Mouse (Mus musculus) hindbrain, postnatal 0 days (tissue): ENCODE results near the gene 9430097D07Rik. TPM values are rescaled to one million over a fixed set of nuclear protein-coding genes. Genes with fewer than 3 reads are reported as not detected.

Source experiments
- ATAC-seq: fragments of 200-750 bp; cut with Nextera tagmentation; 2 replicates; pipeline ENCODE4 v1.8.0; 2017; ENCODE audit warnings: mild to moderate bottlenecking, moderate TSS enrichment, moderate library complexity
- DNase-seq: peaks from one replicate; pipeline ENCODE4 v3.0.0-alpha.2; 2015; ENCODE audit warnings: low spot score
- H3K27ac ChIP-seq: fragments of 300-500 bp; sonication (generic); 2 replicates; pipeline ENCODE4 v1.5.1; 2014; ENCODE audit warnings: mild to moderate bottlenecking
- H3K27me3 ChIP-seq: fragments of 300-500 bp; sonication (generic); 2 replicates; pipeline ENCODE4 v1.6.1; 2014; ENCODE audit warnings: low read length, mixed read lengths; ENCODE audit not compliant: insufficient read depth
- H3K36me3 ChIP-seq: fragments of 300-500 bp; sonication (generic); 2 replicates; pipeline ENCODE4 v1.6.1; 2014; ENCODE audit warnings: low read length, mixed read lengths; ENCODE audit not compliant: insufficient read depth
- H3K4me1 ChIP-seq: fragments of 300-500 bp; sonication (generic); 2 replicates; pipeline ENCODE4 v1.6.1; 2014; ENCODE audit warnings: antibody characterized with exemption, low read length, mixed read lengths; ENCODE audit not compliant: insufficient read depth
- H3K4me2 ChIP-seq: fragments of 300-500 bp; sonication (generic); 2 replicates; pipeline ENCODE4 v1.6.1; 2014; ENCODE audit warnings: low read depth, mild to moderate bottlenecking, low read length, moderate library complexity, mixed read lengths
- H3K4me3 ChIP-seq: fragments of 300-500 bp; sonication (generic); 2 replicates; pipeline ENCODE4 v1.5.1; 2014; ENCODE audit warnings: low read length
- H3K9ac ChIP-seq: fragments of 300-500 bp; sonication (generic); replicated peaks from 2 replicates; pipeline ENCODE4 v1.6.1; 2014; ENCODE audit warnings: mild to moderate bottlenecking, low read length, moderate library complexity, mixed read lengths
- H3K9me3 ChIP-seq: fragments of 300-500 bp; sonication (generic); 2 replicates; pipeline ENCODE4 v1.6.1; 2016; ENCODE audit warnings: low read length, mixed read lengths
- CTCF ChIP-seq: IDR thresholded peaks from 2 replicates; pipeline ENCODE4 v1.5.1; 2016; ENCODE audit warnings: antibody characterized with exemption, control low read depth, low read depth
- WGBS: fragments of 180-500 bp; shearing (Covaris S2); extraction: QIAGEN DNeasy Blood & Tissue Kit; methylation state at CpG from one replicate; pipeline ENCODE4 v1.1.7; 2014; 5-methylcytosine and 5-hydroxymethylcytosine counted together
- polyA plus RNA-seq: library from polyadenylated mRNA; unstranded; fragments of >200 nt; fragmentation: Nextera tagmentation; extraction: Ambion mirVana; gene quantifications from 2 replicates; pipeline ENCODE4 v1.2.1, GENCODE M21; 2015
- total RNA-seq: library from RNA; depleted of rRNA; stranded (reverse); fragments of >200 nt; gene quantifications from 2 replicates; pipeline ENCODE4 v1.2.3, GENCODE M21; 2014

The 9430097D07Rik gene
- total and polyA plus RNA-seq, 2 experiments from 2014 or later: 0.21 to 0.76 TPM

DNA sequence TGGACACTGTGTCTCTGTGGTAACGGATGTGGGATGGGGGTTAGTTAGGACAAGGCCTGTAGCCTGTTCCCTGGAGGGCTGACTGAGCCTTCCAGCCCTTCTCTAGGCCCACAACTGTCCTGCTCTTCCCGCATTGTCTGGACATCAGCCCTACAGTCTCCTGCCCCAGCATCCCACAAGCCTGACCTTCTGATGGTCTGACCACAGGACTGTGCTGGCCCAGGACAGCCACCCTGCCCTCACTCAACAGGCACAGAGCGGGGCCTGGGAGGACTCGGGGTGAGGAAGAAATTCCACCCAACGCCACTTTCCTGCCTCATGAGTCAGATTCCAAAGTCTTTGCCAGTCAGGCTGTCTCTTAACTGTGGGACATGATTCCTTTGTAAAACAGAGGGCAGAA lies 22.2 kb upstream of the 9430097D07Rik start:
- no peak overlapping the region for H3K9ac ChIP-seq
- 88% methylated on average over 5 of the region's 5 CpGs for WGBS
- TF ChIP-seq CTCF: no peak
- H3K9me3 ChIP-seq: no peaks in the 10 kb centered on the region
- peaks cover 14% of the 10 kb centered on the region for H3K36me3 ChIP-seq
- no peak overlapping the region for H3K4me2 ChIP-seq
- peaks cover 6% of the 10 kb centered on the region; the same call in 1 of the 2 replicates for H3K4me1 ChIP-seq
- no peak overlapping the region for H3K4me3 ChIP-seq
- no peak for ATAC-seq
- DNase-seq: no peak
- H3K27me3 ChIP-seq: no peaks in the 10 kb centered on the region
- H3K27ac ChIP-seq: 0 out of 2 replicates have a peak overlapping the region, but pooled peaks have one; percentile 58

DNA sequence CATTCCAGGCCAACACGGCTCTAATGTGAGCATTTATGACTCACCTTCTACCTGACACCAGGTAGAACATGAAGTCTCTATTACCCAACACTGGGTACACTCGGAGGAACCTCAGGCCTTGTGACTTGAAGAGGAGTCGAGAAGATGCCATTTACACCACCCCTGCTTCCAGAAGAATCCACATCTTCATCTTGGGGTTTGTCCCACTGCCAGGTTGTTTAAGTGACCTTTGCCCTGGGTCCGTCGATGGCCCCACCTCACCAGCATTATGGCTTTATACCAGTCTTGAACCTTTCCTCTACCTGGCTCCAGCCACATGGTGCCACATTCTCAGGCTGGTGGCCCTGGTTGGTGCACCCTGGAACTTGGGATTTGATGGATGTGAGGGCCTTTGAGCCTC lies 21.8 kb upstream of the 9430097D07Rik start:
- peaks cover 14% of the 10 kb centered on the region for H3K36me3 ChIP-seq
- H3K27ac ChIP-seq: peak overlapping the region; percentile 58; the same call in 1 of the 2 replicates
- no peak for DNase-seq
- H3K9me3 ChIP-seq: no peaks in the 10 kb centered on the region
- no peak overlapping the region for H3K4me3 ChIP-seq
- WGBS: 83% methylated on average over 5 of the region's 5 CpGs
- H3K9ac ChIP-seq: no peak overlapping the region
- TF ChIP-seq CTCF: no peak
- no peaks in the 10 kb centered on the region for H3K27me3 ChIP-seq
- no peak for ATAC-seq
- no peak overlapping the region for H3K4me2 ChIP-seq
- peaks cover 6% of the 10 kb centered on the region; the same call in 1 of the 2 replicates for H3K4me1 ChIP-seq

DNA sequence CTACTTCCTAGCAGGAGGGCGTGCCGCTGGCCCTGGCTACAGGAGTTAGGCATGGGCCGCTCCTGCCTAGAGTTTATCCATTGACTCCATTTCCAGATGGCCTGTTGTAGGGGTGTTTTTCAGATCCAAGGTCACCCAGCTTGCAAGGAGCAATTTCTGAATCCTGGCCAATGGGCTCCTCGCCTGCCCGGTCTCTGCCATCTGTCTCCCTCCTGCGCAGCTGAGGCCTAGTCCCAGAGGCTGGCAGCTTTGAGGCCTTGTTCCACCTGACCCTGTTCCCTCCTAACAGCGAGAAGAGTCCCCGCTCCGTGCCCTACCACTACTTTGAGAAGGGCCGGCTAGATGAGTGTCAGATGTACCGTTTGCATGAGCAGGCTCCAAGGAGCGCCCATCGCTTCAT lies 21.2 kb upstream of the 9430097D07Rik start:
- no peaks in the 10 kb centered on the region for H3K9me3 ChIP-seq
- H3K27me3 ChIP-seq: no peaks in the 10 kb centered on the region
- H3K4me3 ChIP-seq: no peak overlapping the region
- no peak overlapping the region for H3K4me2 ChIP-seq
- no peak overlapping the region for H3K9ac ChIP-seq
- TF ChIP-seq CTCF: no peak
- 53% methylated on average over 13 of the region's 13 CpGs for WGBS
- peaks cover 6% of the 10 kb centered on the region; the same call in 1 of the 2 replicates for H3K4me1 ChIP-seq
- ATAC-seq (peak; percentile 43; the same call in 1 of the 2 replicates), DNase-seq (peak; percentile 75)
- H3K27ac ChIP-seq: peak overlapping the region; percentile 58; the same call in 1 of the 2 replicates
- peaks cover 14% of the 10 kb centered on the region for H3K36me3 ChIP-seq

DNA sequence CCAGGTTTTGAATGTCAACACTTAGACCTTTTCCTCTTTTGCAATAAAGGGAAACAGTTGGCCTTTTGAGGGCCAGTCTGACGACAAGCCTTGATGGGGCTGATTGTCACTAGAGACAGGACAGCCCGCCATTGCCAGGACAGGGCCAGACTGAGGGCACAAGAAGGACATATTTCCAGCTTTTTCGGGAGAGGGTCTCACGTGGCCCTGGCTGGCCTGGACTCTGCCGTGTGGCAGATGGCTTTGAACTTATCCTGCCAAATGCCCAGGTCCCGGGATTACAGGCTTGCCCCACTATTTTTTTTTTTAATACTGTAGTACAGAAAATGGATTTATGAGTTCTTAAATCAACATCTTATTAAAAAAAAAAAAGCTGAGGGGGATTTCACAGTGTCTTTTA lies 15.8 kb upstream of the 9430097D07Rik start:
- H3K27me3 ChIP-seq: no peaks in the 10 kb centered on the region
- no peak for DNase-seq
- no peak overlapping the region for H3K4me3 ChIP-seq
- TF ChIP-seq CTCF: no peak
- H3K27ac ChIP-seq: no peak overlapping the region; the same call in 1 of the 2 replicates
- 53% methylated on average over 6 of the region's 6 CpGs for WGBS
- H3K9ac ChIP-seq: no peak overlapping the region
- ATAC-seq: no peak
- peaks cover 7% of the 10 kb centered on the region for H3K36me3 ChIP-seq
- H3K4me1 ChIP-seq: peaks cover 16% of the 10 kb centered on the region
- H3K4me2 ChIP-seq: no peak overlapping the region
- H3K9me3 ChIP-seq: no peaks in the 10 kb centered on the region

DNA sequence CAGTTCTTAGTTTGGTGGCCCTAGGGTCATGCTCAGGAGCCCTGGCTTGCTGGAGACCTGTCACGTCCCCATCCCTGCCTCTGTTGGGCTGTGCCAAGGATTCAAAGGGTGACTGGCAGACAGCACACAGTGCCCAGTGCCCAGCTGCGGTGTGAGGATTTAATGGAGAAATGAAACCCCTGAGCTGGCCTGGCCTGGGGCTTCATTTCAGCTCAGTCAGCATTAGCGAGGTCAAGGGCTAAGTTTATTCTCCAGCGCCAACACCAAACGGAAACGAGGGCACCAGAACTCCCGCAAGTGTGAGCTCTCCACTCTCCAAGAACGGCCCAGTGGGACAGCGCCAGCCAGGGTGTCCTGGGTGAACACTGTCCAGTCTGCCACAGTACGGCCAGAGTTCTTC lies 14.7 kb upstream of the 9430097D07Rik start:
- ATAC-seq: no peak
- Histone ChIP-seq H3K36me3 (peaks cover 7% of the 10 kb centered on the region), H3K27ac (no peak overlapping the region), H3K4me2 (no peak overlapping the region), H3K4me3 (no peak overlapping the region), H3K9me3 (no peaks in the 10 kb centered on the region), H3K27me3 (no peaks in the 10 kb centered on the region), H3K9ac (no peak overlapping the region), H3K4me1 (peaks cover 16% of the 10 kb centered on the region)
- 64% methylated on average over 10 of the region's 10 CpGs for WGBS
- TF ChIP-seq CTCF: no peak
- DNase-seq: no peak

DNA sequence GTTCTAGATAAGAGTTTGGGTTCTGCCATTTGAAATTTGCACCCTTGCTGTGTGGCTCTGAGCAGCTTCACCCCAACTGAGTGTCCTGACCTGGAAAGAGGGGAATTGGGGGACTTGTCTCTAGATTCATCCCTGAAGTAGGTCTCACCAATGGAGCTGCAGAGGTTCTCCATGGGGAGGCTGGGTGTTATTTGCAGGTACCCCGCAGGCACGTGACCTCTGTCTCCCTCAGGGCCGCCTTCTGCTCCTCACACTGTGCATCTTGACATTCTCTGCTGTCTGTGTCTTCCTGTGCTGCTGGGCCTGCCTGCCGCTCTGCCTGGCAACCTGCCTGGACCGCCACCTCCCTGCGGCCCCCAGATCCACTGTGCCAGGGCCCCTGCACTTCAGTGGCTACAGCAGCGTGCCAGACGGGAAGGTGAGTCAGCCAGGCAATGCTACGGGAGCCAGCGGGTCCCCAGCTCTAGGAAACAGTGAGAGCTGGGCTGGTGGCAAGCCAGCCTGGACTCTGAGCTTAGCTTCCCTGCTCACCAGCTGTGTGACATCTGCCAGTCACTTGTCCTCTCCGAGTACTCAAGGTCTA lies 13.8 kb upstream of the 9430097D07Rik start:
- Histone ChIP-seq H3K36me3 (peaks cover 6% of the 10 kb centered on the region), H3K9me3 (no peaks in the 10 kb centered on the region), H3K4me2 (peak overlapping the region; percentile 61), H3K27me3 (no peaks in the 10 kb centered on the region), H3K9ac (peak overlapping the region; percentile 10; the same call in 1 of the 2 replicates), H3K4me1 (peaks cover 16% of the 10 kb centered on the region), H3K4me3 (no peak overlapping the region), H3K27ac (peak overlapping the region; percentile 49)
- TF ChIP-seq CTCF: no peak
- DNase-seq: peak; percentile 65
- WGBS: 29% methylated on average over 11 of the region's 11 CpGs
- ATAC-seq: peak; percentile 22; the same call in 1 of the 2 replicates

DNA sequence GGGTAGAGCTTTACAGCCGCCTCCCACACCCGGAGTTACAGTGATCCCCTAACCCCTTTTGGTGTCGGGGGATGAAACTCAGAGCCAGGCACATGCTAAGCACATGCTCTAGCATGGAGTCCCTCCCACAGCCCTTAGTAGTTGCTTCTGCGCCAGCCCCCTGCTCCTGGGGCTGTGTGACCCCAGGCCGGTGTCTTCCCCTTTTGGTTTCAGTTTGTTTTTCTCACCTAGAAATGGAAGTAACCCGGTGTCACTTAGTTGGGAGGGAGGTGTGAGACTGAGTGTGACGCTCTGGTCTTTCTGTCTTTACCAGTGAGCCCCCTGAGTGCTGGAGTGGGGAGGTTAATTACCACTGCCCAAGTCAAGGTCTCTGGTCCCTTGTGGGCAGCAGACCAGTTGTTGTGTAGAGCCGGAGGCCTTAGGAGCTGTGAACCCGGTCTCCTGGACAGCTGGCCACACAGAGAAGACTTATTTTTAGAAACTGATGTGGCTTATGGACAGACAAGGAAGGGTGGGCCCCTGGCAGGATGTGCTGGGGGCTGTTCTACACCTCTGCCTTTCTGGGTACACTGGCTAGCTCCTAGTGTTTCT lies 12.3 kb upstream of the 9430097D07Rik start:
- Histone ChIP-seq H3K9me3 (no peaks in the 10 kb centered on the region), H3K27ac (peak overlapping the region; percentile 51; the same call in 1 of the 2 replicates), H3K36me3 (no peaks in the 10 kb centered on the region), H3K4me3 (peak overlapping the region; percentile 52), H3K4me1 (peaks cover 20% of the 10 kb centered on the region), H3K9ac (peak overlapping the region; percentile 60), H3K4me2 (peak overlapping the region; percentile 61), H3K27me3 (no peaks in the 10 kb centered on the region)
- DNase-seq: no peak
- TF ChIP-seq CTCF: no peak
- WGBS: 47% methylated on average over 9 of the region's 9 CpGs
- no peak for ATAC-seq
